Mouse (Mus musculus) thymus, adult 2 months (tissue): ENCODE measurements around the gene Grb14. TPM values are rescaled to one million over a fixed set of nuclear protein-coding genes. Genes with fewer than 3 reads are reported as not detected.

Experiments used
- DNase-seq: peaks from one replicate; pipeline ENCODE4 v3.0.0; 2021
- H3K27ac ChIP-seq: fragments of 200-500 bp; 2 replicates; pipeline ENCODE4 v1.5.1; 2012; ENCODE audit warnings: low read length, control low read depth; ENCODE audit not compliant: control insufficient read depth, insufficient read depth
- H3K27me3 ChIP-seq: fragments of 200-500 bp; 2 replicates; pipeline ENCODE4 v1.6.1; 2012; ENCODE audit warnings: mild to moderate bottlenecking, low read length, moderate library complexity, mixed read lengths; ENCODE audit not compliant: control insufficient read depth, insufficient read depth
- H3K36me3 ChIP-seq: fragments of 200-500 bp; 2 replicates; pipeline ENCODE4 v1.6.1; 2012; ENCODE audit warnings: mild to moderate bottlenecking, low read length, moderate library complexity; ENCODE audit not compliant: control insufficient read depth, insufficient read depth
- H3K4me1 ChIP-seq: fragments of 200-500 bp; replicated peaks from 2 replicates; pipeline ENCODE4 v1.6.1; 2012; ENCODE audit warnings: low read length; ENCODE audit not compliant: control insufficient read depth, insufficient read depth
- H3K4me3 ChIP-seq: fragments of 200-500 bp; 2 replicates; pipeline ENCODE4 v1.5.1; 2012; ENCODE audit warnings: mild to moderate bottlenecking, low read length, control low read depth, moderate library complexity; ENCODE audit not compliant: control insufficient read depth, insufficient read depth
- CTCF ChIP-seq: fragments of 200-500 bp; IDR thresholded peaks from 2 replicates; pipeline ENCODE4 v1.5.1; 2012; ENCODE audit warnings: mild to moderate bottlenecking, control low read depth, low read length, moderate library complexity, borderline replicate concordance; ENCODE audit not compliant: control insufficient read depth, poor library complexity, insufficient read depth; ENCODE audit errors: extremely low read depth
- POLR2A ChIP-seq: fragments of 200-500 bp; IDR thresholded peaks from 2 replicates; pipeline ENCODE4 v1.6.1; 2012; ENCODE audit warnings: mild to moderate bottlenecking, low read length, control low read depth, moderate library complexity; ENCODE audit not compliant: control insufficient read depth, poor library complexity, insufficient read depth; ENCODE audit errors: extremely low read depth
- whole genome bisulfite sequencing: fragments of 180-500 bp; shearing (Covaris S2); methylation state at CpG from one replicate; pipeline ENCODE4 v1.1.7; 2018; 5-methylcytosine and 5-hydroxymethylcytosine counted together
- polyA plus RNA-seq: library from polyadenylated mRNA; depleted of rRNA; stranded (reverse); fragments of >200 nt; gene quantifications from 2 replicates; pipeline ENCODE4 v1.2.3, GENCODE M21; 2012; rRNA removed

The Grb14 gene
- polyA plus RNA-seq, 1 experiment: 3.5 TPM

- no peak for DNase-seq
- Histone ChIP-seq H3K36me3 (no peaks in the 10 kb centered on the region), H3K4me3 (no peak overlapping the region), H3K4me1 (no peaks in the 10 kb centered on the region), H3K27me3 (no peaks in the 10 kb centered on the region), H3K27ac (no peak overlapping the region)
- WGBS: 94% methylated on average over 5 of the region's 5 CpGs
- TF ChIP-seq POLR2A (no peak), CTCF (no peak)
Measured at GRCm38 (mm10) chr2:64904877-64905276, 119.9 kb downstream of the Grb14 start.

GRCm38 (mm10) chr2:64897844-64898243 is 126.9 kb downstream of the Grb14 start:
- H3K4me3 ChIP-seq: no peak overlapping the region
- WGBS: 90% methylated on average over 5 of the region's 5 CpGs
- DNase-seq: no peak
- H3K36me3 ChIP-seq: no peaks in the 10 kb centered on the region
- H3K27ac ChIP-seq: no peak overlapping the region
- TF ChIP-seq POLR2A: no peak
- no peak for TF ChIP-seq CTCF
- no peaks in the 10 kb centered on the region for H3K27me3 ChIP-seq
- no peaks in the 10 kb centered on the region for H3K4me1 ChIP-seq

GRCm38 (mm10) chr2:64893233-64893632 is 131.6 kb downstream of the Grb14 start:
- no peak for DNase-seq
- Histone ChIP-seq H3K36me3 (no peaks in the 10 kb centered on the region), H3K4me3 (no peak overlapping the region), H3K4me1 (no peaks in the 10 kb centered on the region), H3K27ac (no peak overlapping the region), H3K27me3 (no peaks in the 10 kb centered on the region)
- no peak for TF ChIP-seq CTCF
- TF ChIP-seq POLR2A: no peak
- WGBS: 68% methylated on average over 7 of the region's 7 CpGs

GRCm38 (mm10) chr2:64887098-64887757 is 137.6 kb downstream of the Grb14 start:
- Histone ChIP-seq H3K4me1 (no peaks in the 10 kb centered on the region), H3K27ac (no peak overlapping the region), H3K27me3 (no peaks in the 10 kb centered on the region), H3K36me3 (no peaks in the 10 kb centered on the region), H3K4me3 (no peak overlapping the region)
- 60% methylated on average over 6 of the region's 6 CpGs for WGBS
- DNase-seq: no peak
- TF ChIP-seq CTCF (no peak), POLR2A (no peak)

- H3K4me1 ChIP-seq: no peaks in the 10 kb centered on the region
Measured at GRCm38 (mm10) chr2:64885696-64886095, 139.1 kb downstream of the Grb14 start.

GRCm38 (mm10) chr2:64878275-64878674 is 146.5 kb downstream of the Grb14 start:
- H3K27me3 ChIP-seq: no peaks in the 10 kb centered on the region
- H3K36me3 ChIP-seq: no peaks in the 10 kb centered on the region
- no peaks in the 10 kb centered on the region for H3K4me1 ChIP-seq
- no peak for DNase-seq
- WGBS: 47% methylated on average over 2 of the region's 2 CpGs
- H3K4me3 ChIP-seq: no peak overlapping the region
- no peak for TF ChIP-seq POLR2A
- no peak for TF ChIP-seq CTCF
- H3K27ac ChIP-seq: no peak overlapping the region

More at GRCm38 (mm10) chr2:64885696-64886095, 139.1 kb downstream of the Grb14 start:
- DNase-seq: no peak
- Histone ChIP-seq H3K27ac (no peak overlapping the region), H3K4me3 (no peak overlapping the region), H3K36me3 (no peaks in the 10 kb centered on the region), H3K27me3 (no peaks in the 10 kb centered on the region)
- WGBS: 54% methylated on average over 5 of the region's 5 CpGs
- TF ChIP-seq CTCF (no peak), POLR2A (no peak)

Other genes with a start within 250 kb of the Grb14 start
- gene Cobll1, start 214.4 kb upstream of the Grb14 start, polyA plus RNA-seq: 2.9 and 3.5 TPM in 2 replicates